Mouse (Mus musculus): ENCODE measurements around the gene Sdf2l1.

Sdf2l1 gene

GRCm38 (mm10) chr16:17121569-17121968, 10.6 kb downstream of the Sdf2l1 start:
- 39% methylated on average over 14 of the region's 14 CpGs for WGBS

- 82% methylated on average over 5 of the region's 5 CpGs for WGBS
Observed at GRCm38 (mm10) chr16:17117309-17117799, 14.8 kb downstream of the Sdf2l1 start.

GRCm38 (mm10) chr16:17110771-17111743, 21.1 kb downstream of the Sdf2l1 start, which contains the start of gene Ppil2:
Gene Ppil2, minus strand, starts transcription at chr16:17111257.
- WGBS: 8% methylated on average over 38 of the region's 38 CpGs

- WGBS: 69% methylated on average over 4 of the region's 4 CpGs
Observed at GRCm38 (mm10) chr16:17104600-17104999, 27.6 kb downstream of the Sdf2l1 start.

GRCm38 (mm10) chr16:17102630-17103220, 29.5 kb downstream of the Sdf2l1 start:
- WGBS: 49% methylated on average over 7 of the region's 7 CpGs

GRCm38 (mm10) chr16:17096938-17097337, 35.2 kb downstream of the Sdf2l1 start:
- WGBS: 97% methylated on average over 3 of the region's 3 CpGs

GRCm38 (mm10) chr16:17088346-17088745, 43.8 kb downstream of the Sdf2l1 start:
- WGBS: 56% methylated on average over 3 of the region's 3 CpGs

- 48% methylated on average over 13 of the region's 13 CpGs for WGBS
Observed at GRCm38 (mm10) chr16:17086669-17087193, 45.5 kb downstream of the Sdf2l1 start.

- whole genome bisulfite sequencing: 70% methylated on average over 3 of the region's 3 CpGs
Observed at GRCm38 (mm10) chr16:17086241-17086640, 45.9 kb downstream of the Sdf2l1 start.

- WGBS: 87% methylated on average over 4 of the region's 4 CpGs
Observed at GRCm38 (mm10) chr16:17085636-17086035, 46.5 kb downstream of the Sdf2l1 start.

GRCm38 (mm10) chr16:17082121-17082792, 49.9 kb downstream of the Sdf2l1 start:
- WGBS: 73% methylated on average over 6 of the region's 6 CpGs
